Mouse (Mus musculus) hindbrain, embryonic 12.5 days (tissue): ENCODE measurements around the gene Pigm. TPM values are rescaled to one million over a fixed set of nuclear protein-coding genes. Genes with fewer than 3 reads are reported as not detected.

Experiments
- ATAC-seq: fragments of 200-750 bp; cut with Nextera tagmentation; 2 replicates; pipeline ENCODE4 v1.8.0; 2017; ENCODE audit warnings: moderate TSS enrichment; ENCODE audit not compliant: low FRiP score
- H3K27ac ChIP-seq: fragments of 300-500 bp; sonication (generic); 2 replicates; pipeline ENCODE4 v1.5.1; 2016; ENCODE audit warnings: mild to moderate bottlenecking
- H3K27me3 ChIP-seq: fragments of 300-500 bp; sonication (generic); 2 replicates; pipeline ENCODE4 v1.6.1; 2016; ENCODE audit warnings: mild to moderate bottlenecking
- H3K36me3 ChIP-seq: fragments of 300-500 bp; sonication (generic); 2 replicates; pipeline ENCODE4 v1.6.1; 2016; ENCODE audit warnings: mild to moderate bottlenecking
- H3K4me1 ChIP-seq: fragments of 300-500 bp; sonication (generic); 2 replicates; pipeline ENCODE4 v1.6.1; 2016
- H3K4me2 ChIP-seq: fragments of 300-500 bp; sonication (generic); replicated peaks from 2 replicates; pipeline ENCODE4 v1.6.1; 2016; ENCODE audit warnings: mild to moderate bottlenecking
- H3K4me3 ChIP-seq: fragments of 300-500 bp; sonication (generic); 2 replicates; pipeline ENCODE4 v1.5.1; 2016; ENCODE audit warnings: mild to moderate bottlenecking
- H3K9ac ChIP-seq: fragments of 300-500 bp; sonication (generic); 2 replicates; pipeline ENCODE4 v1.6.1; 2016; ENCODE audit warnings: mild to moderate bottlenecking, moderate library complexity
- H3K9me3 ChIP-seq: fragments of 300-500 bp; sonication (generic); replicated peaks from 2 replicates; pipeline ENCODE4 v1.6.1; 2016; ENCODE audit warnings: mild to moderate bottlenecking
- WGBS: fragments of 180-500 bp; shearing (Covaris S2); methylation state at CpG from one replicate; pipeline ENCODE4 v1.1.7; 2016; 5-methylcytosine and 5-hydroxymethylcytosine counted together
- polyA plus RNA-seq: library from polyadenylated mRNA; unstranded; fragments of >200 nt; fragmentation: Nextera tagmentation; extraction: Ambion mirVana; gene quantifications from 2 replicates; pipeline ENCODE4 v1.2.1, GENCODE M21; 2016

Pigm gene
- 9.4 and 9.8 TPM in 2 replicates for polyA plus RNA-seq

DNA sequence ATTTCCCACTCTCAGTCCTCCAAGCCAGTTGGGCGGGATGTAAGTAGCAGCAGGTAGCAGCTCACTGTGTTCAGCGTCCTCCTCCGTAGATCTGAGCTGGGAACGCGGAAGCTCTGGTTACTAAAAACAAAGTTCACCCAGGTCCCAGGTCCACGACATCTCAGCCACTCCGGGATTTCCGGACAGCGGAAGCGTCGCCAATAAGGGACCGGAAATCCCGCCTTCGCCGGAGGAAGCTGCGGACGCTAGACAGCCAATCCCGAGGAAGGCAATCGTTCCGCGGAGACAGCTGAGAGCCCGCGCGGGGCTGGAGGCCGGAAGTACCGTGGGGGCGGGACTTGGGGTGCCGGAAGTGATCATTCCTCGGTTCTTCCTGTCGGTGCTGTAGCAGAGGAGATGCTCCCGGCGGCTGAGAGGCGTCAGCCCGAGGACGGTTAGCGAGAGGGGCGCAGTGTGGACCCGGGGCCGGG lies at the start of gene Pigm:
TSS of gene Pigm (plus strand) at position 349 of the 470 bp plus-strand sequence.
- ATAC-seq, result peak; percentile 98
- peak within 1 kb of the TSS; percentile 99 for H3K4me2 ChIP-seq
- H3K4me1 ChIP-seq, result peaks cover 21% of the 10 kb centered on the region
- H3K9ac ChIP-seq, result peak within 1 kb of the TSS; percentile 82
- no peaks in the 10 kb centered on the region for H3K27me3 ChIP-seq
- no peaks in the 10 kb centered on the region for H3K9me3 ChIP-seq
- peak within 1 kb of the TSS; percentile 67 for H3K27ac ChIP-seq
- 0 out of 2 replicates have a peak, but pooled peaks cover 3% of the 10 kb centered on the region for H3K36me3 ChIP-seq
- WGBS, result under 1% methylated on average over 39 of the region's 39 CpGs
- peak within 1 kb of the TSS; percentile 75 for H3K4me3 ChIP-seq

GRCm38 (mm10) chr1:172326684-172327083 lies 49.7 kb upstream of the Pigm start:
- no peak overlapping the region for H3K27ac ChIP-seq
- ATAC-seq, result no peak
- H3K4me2 ChIP-seq, result peak overlapping the region; percentile 79
- peak overlapping the region; percentile 45; the same call in 1 of the 2 replicates for H3K4me3 ChIP-seq
- H3K9ac ChIP-seq, result no peak overlapping the region
- H3K36me3 ChIP-seq, result no peaks in the 10 kb centered on the region
- 56% methylated on average over 11 of the region's 11 CpGs for WGBS
- H3K4me1 ChIP-seq, result peaks cover 35% of the 10 kb centered on the region
- H3K9me3 ChIP-seq, result no peaks in the 10 kb centered on the region
- H3K27me3 ChIP-seq, result peaks cover 55% of the 10 kb centered on the region

DNA sequence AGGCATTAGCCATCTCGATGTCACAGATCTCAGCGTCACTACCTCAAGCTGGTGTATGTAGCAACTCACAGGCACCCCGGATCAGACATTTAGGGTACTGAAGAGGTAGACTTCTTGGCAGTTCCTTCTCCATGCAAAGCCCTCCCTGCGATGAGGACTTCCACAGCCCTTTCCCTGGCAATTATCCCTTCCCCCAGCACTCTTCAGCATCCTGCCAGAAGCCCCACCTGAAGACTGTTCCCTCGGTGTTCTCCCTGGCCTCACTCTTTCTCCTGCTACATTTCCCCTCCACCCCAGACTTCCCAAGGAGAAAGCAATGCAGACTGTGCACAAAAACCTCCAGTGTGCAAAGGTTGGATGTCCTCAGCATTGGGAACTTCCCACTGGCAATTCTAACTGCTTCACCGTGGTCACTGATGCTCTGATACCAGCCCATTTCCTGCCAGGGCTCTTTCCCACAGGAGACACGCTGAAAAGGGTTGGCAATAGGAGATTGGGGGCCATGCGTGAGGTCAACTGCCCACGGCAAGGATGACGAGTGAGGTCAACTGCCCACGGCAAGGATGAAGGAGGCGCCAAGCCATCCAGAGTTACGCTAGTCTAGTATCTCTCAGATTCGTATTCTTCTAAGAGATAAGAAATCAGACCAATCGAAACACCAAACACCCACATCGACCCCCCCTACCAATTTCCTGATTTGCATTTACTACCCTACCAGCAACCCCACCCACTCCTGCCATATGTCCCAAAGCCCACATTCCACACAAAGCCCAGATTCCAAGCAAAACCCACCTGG lies 48.9 kb upstream of the Pigm start:
- Histone ChIP-seq H3K36me3 (no peaks in the 10 kb centered on the region), H3K9ac (no peak overlapping the region), H3K4me3 (no peak overlapping the region), H3K27ac (no peak overlapping the region), H3K27me3 (peaks cover 56% of the 10 kb centered on the region), H3K4me1 (peaks cover 35% of the 10 kb centered on the region), H3K4me2 (no peak overlapping the region), H3K9me3 (no peaks in the 10 kb centered on the region)
- 86% methylated on average over 16 of the region's 16 CpGs for WGBS
- ATAC-seq, result no peak

DNA sequence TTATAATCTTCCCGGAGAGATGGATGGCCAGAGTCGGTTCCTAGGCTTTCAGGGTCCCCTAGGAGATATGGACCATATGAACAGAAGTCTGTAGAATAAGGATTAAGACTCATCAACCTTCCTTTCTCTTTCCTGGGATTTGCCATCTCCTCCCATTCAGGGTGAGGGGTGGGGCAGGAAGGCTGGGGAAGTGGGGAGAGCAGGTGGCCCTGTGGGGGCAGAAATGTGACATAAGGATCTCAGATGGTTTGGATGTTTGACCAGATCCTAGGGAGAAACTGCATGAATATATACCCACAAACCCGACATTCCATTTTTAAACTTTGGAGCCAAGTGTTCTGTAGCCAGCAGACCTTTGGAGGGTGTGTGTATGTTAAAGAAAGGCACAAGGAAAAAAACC lies 48.3 kb upstream of the Pigm start:
- Histone ChIP-seq H3K9ac (no peak overlapping the region), H3K27ac (no peak overlapping the region), H3K4me3 (no peak overlapping the region), H3K9me3 (no peaks in the 10 kb centered on the region), H3K4me1 (peaks cover 30% of the 10 kb centered on the region), H3K36me3 (no peaks in the 10 kb centered on the region), H3K4me2 (no peak overlapping the region), H3K27me3 (peaks cover 56% of the 10 kb centered on the region)
- 84% methylated on average over 3 of the region's 3 CpGs for WGBS
- no peak for ATAC-seq

GRCm38 (mm10) chr1:172328461-172328860 lies 47.9 kb upstream of the Pigm start:
- ATAC-seq, result no peak
- 0 out of 2 replicates have a peak overlapping the region, but pooled peaks have one; percentile 22 for H3K4me3 ChIP-seq
- no peak overlapping the region for H3K27ac ChIP-seq
- WGBS, result 80% methylated on average over 7 of the region's 7 CpGs
- peaks cover 56% of the 10 kb centered on the region for H3K27me3 ChIP-seq
- no peak overlapping the region for H3K9ac ChIP-seq
- H3K4me2 ChIP-seq, result peak overlapping the region; percentile 51; the same call in 1 of the 2 replicates
- no peaks in the 10 kb centered on the region for H3K9me3 ChIP-seq
- peaks cover 27% of the 10 kb centered on the region for H3K4me1 ChIP-seq
- no peaks in the 10 kb centered on the region for H3K36me3 ChIP-seq

GRCm38 (mm10) chr1:172329131-172329530 lies 47.2 kb upstream of the Pigm start, which contains the start of gene Kcnj9:
TSS of gene Kcnj9 (minus strand) at chr1:172329318.
- peak within 1 kb of the TSS; percentile 22; the same call in 1 of the 2 replicates for H3K4me3 ChIP-seq
- H3K9me3 ChIP-seq, result no peaks in the 10 kb centered on the region
- H3K4me2 ChIP-seq, result peak within 1 kb of the TSS; percentile 51
- peak; percentile 77 for ATAC-seq
- peaks cover 56% of the 10 kb centered on the region for H3K27me3 ChIP-seq
- H3K27ac ChIP-seq, result no peak within 1 kb of the TSS
- WGBS, result 22% methylated on average over 9 of the region's 9 CpGs
- H3K36me3 ChIP-seq, result no peaks in the 10 kb centered on the region
- peaks cover 27% of the 10 kb centered on the region for H3K4me1 ChIP-seq
- peak within 1 kb of the TSS; percentile 50 for H3K9ac ChIP-seq

GRCm38 (mm10) chr1:172329616-172330015 lies 46.7 kb upstream of the Pigm start:
- H3K4me3 ChIP-seq, result no peak overlapping the region
- H3K27ac ChIP-seq, result no peak overlapping the region
- H3K9me3 ChIP-seq, result no peaks in the 10 kb centered on the region
- peaks cover 25% of the 10 kb centered on the region for H3K4me1 ChIP-seq
- peak overlapping the region; percentile 19; the same call in 1 of the 2 replicates for H3K9ac ChIP-seq
- H3K27me3 ChIP-seq, result peaks cover 57% of the 10 kb centered on the region
- no peaks in the 10 kb centered on the region for H3K36me3 ChIP-seq
- H3K4me2 ChIP-seq, result peak overlapping the region; percentile 51
- 75% methylated on average over 6 of the region's 6 CpGs for WGBS
- no peak for ATAC-seq

DNA sequence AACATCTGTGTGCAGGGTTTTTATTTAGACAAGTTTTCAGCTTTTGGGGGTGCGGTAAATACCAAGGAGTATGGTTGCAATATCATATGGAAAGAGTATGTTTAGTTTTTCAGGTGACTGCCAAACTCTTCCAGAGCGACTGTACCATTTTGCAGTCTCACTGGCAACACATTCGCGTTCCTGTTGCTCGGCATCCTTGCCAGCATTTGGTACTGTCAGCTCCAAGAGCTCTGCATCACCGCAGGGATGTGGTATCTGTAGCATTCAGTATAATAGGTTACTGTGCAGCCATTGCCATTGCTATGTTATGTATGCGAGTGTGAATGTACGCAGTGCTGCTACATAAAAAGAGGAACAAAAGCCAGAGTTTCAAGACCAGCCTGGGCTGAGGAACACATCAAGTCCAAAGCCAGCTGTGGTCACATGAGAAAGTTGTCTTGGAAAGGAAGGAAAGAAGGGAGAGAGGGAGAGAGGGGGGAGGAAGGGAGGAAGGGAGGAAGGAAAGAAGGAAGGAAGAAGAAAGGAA lies 44.9 kb upstream of the Pigm start:
- H3K4me1 ChIP-seq, result peaks cover 16% of the 10 kb centered on the region
- H3K4me2 ChIP-seq, result no peak overlapping the region
- H3K4me3 ChIP-seq, result no peak overlapping the region
- no peak overlapping the region for H3K9ac ChIP-seq
- no peak for ATAC-seq
- H3K9me3 ChIP-seq, result no peaks in the 10 kb centered on the region
- peaks cover 44% of the 10 kb centered on the region for H3K27me3 ChIP-seq
- no peak overlapping the region for H3K27ac ChIP-seq
- 65% methylated on average over 8 of the region's 8 CpGs for WGBS
- no peaks in the 10 kb centered on the region for H3K36me3 ChIP-seq

DNA sequence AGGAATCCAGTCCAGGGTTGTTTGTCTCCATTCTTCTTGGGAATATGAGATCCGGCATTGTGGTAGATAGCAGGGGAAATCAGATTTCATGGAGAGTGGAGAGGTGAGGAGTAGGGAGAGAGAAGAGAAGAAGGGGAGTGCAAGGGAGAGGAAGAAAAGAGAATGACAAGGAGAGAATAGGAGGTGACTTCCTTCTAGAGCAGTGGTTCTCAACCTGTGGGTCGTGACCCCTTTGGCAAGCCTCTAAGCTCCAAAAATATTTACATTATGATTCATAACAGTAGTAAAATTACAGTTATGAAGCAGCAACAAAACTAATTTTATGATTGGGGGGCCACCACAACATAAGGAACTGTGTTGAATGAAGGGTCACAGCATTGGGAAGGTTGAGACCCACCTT lies 43.4 kb upstream of the Pigm start:
- Histone ChIP-seq H3K27me3 (peaks cover 29% of the 10 kb centered on the region), H3K36me3 (no peaks in the 10 kb centered on the region), H3K9ac (no peak overlapping the region), H3K9me3 (no peaks in the 10 kb centered on the region), H3K4me1 (peaks cover 18% of the 10 kb centered on the region), H3K4me3 (no peak overlapping the region), H3K27ac (no peak overlapping the region), H3K4me2 (no peak overlapping the region)
- 94% methylated on average over 2 of the region's 2 CpGs for WGBS
- no peak for ATAC-seq

- no peaks in the 10 kb centered on the region for H3K9me3 ChIP-seq
- H3K27ac ChIP-seq, result no peak overlapping the region
- H3K27me3 ChIP-seq, result peaks cover 23% of the 10 kb centered on the region
- no peaks in the 10 kb centered on the region for H3K36me3 ChIP-seq
- no peak overlapping the region for H3K9ac ChIP-seq
- WGBS, result 19% methylated on average over 3 of the region's 3 CpGs
- H3K4me3 ChIP-seq, result no peak overlapping the region
- H3K4me2 ChIP-seq, result no peak overlapping the region
- no peak for ATAC-seq
- peaks cover 16% of the 10 kb centered on the region for H3K4me1 ChIP-seq
These were observed 42.8 kb upstream of the Pigm start for GRCm38 (mm10) chr1:172333512-172333911.

DNA sequence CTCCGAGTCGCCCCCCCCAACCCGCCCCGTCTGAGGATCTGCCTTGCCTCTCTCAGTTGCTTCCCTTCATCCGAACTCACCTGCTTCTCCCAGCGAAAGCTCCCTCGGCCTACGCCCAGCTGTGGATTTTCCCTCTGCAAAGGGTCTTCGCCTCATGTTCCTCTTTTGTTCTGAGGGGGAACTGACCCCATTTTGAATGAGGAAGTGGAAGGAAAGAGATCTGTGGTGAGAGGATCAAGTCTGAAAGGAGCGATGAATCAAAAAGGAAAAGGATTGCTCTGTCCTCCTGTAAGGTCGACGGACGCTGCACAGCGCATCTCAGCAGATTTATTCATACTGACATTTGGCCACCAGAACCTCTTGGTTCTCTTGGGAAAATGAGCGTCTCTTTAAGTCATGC lies 40.5 kb upstream of the Pigm start:
- ATAC-seq, result no peak
- Histone ChIP-seq H3K9ac (no peak overlapping the region), H3K27ac (no peak overlapping the region), H3K36me3 (no peaks in the 10 kb centered on the region), H3K4me2 (no peak overlapping the region), H3K9me3 (no peaks in the 10 kb centered on the region), H3K4me3 (no peak overlapping the region), H3K27me3 (peaks cover 14% of the 10 kb centered on the region), H3K4me1 (peaks cover 11% of the 10 kb centered on the region)
- 80% methylated on average over 15 of the region's 15 CpGs for WGBS

GRCm38 (mm10) chr1:172337411-172338185 lies 38.7 kb upstream of the Pigm start:
- Histone ChIP-seq H3K36me3 (no peaks in the 10 kb centered on the region), H3K4me2 (no peak overlapping the region), H3K27ac (no peak overlapping the region), H3K4me3 (no peak overlapping the region), H3K9me3 (no peaks in the 10 kb centered on the region), H3K9ac (no peak overlapping the region), H3K4me1 (peaks cover 15% of the 10 kb centered on the region), H3K27me3 (peaks cover 20% of the 10 kb centered on the region)
- no peak for ATAC-seq
- 25% methylated on average over 2 of the region's 2 CpGs for WGBS
